Mouse (Mus musculus) naive thymus-derived CD4-positive, alpha-beta T cell, adult 2 months (primary cell): ENCODE results near the gene Cd209c.

Experiments
- DNase-seq: peaks from one replicate; pipeline ENCODE4 v3.0.0-alpha.2; 2011; ENCODE audit warnings: low read depth

The Cd209c gene

GRCm38 (mm10) chr8:3954646-3955045 is at the start of gene Cd209c:
Gene Cd209c (minus strand): TSS chr8:3954746.
- no peak for DNase-seq

- no peak for DNase-seq
Observed at GRCm38 (mm10) chr8:3994219-3994618, 39.7 kb upstream of the Cd209c start.

- peak; percentile 2 for DNase-seq
Observed at GRCm38 (mm10) chr8:3956037-3956436, 1.5 kb upstream of the Cd209c start.

GRCm38 (mm10) chr8:3940023-3940422 is 14.5 kb downstream of the Cd209c start:
- DNase-seq, result no peak

GRCm38 (mm10) chr8:3926744-3927143 is 27.8 kb downstream of the Cd209c start, which contains the start of gene Cd209b:
Gene Cd209b (minus strand): TSS chr8:3926844.
- no peak for DNase-seq
